Mouse (Mus musculus) left cerebral cortex, postnatal 4 days (tissue): ENCODE data around the gene Lor. TPM values are rescaled to one million over a fixed set of nuclear protein-coding genes. Genes with fewer than 3 reads are reported as not detected.
A peak's percentile ranks its signal among the peaks of the same experiment; 100 is the strongest.

ENCODE experiments used
- DNase-seq: peaks from one replicate; pipeline ENCODE4 v3.0.0-alpha.2; 2022
- intact Hi-C: fragments of 180-260 bp; cut with DNase I; formaldehyde crosslinking; loops from one replicate; pipeline ENCODE4 v1.15.1; 2025
- microRNA-seq: library from miRNA; unstranded; fragments of <30 nt; microRNA quantifications from one replicate; pipeline ENCODE4 v1.2.0, GENCODE M21; 2022
- total RNA-seq, 2 experiments: library from RNA; stranded (reverse); gene quantifications; 2 replicates each; pipeline ENCODE4 v1.2.3; 2021

Gene Lor
- 1 to 10 TPM; 6.4 to 6.5 TPM for total RNA-seq

GRCm38 (mm10) chr3:92083042-92083441, at the start of gene Lor:
Gene Lor, minus strand, starts transcription at chr3:92083142.
- intact Hi-C loops: no loop called here
- DNase-seq: no peak

GRCm38 (mm10) chr3:92123847-92124246, 40.9 kb upstream of the Lor start, which contains the start of gene Prr9:
Gene Prr9, minus strand, starts transcription at chr3:92123947.
- intact Hi-C loops: no loop called here
- DNase-seq: no peak

GRCm38 (mm10) chr3:92120902-92121301, 38.0 kb upstream of the Lor start:
- intact Hi-C loops: no loop called here
- no peak for DNase-seq

- intact Hi-C loops: no loop called here
- no peak for DNase-seq
These were observed 35.0 kb upstream of the Lor start for GRCm38 (mm10) chr3:92117930-92118329.

GRCm38 (mm10) chr3:92111526-92111925, 28.6 kb upstream of the Lor start:
- no peak for DNase-seq
- intact Hi-C loops: no loop called here

GRCm38 (mm10) chr3:92110790-92111189, 27.8 kb upstream of the Lor start:
- no peak for DNase-seq
- intact Hi-C loops: no loop called here

- no peak for DNase-seq
These were observed 23.6 kb upstream of the Lor start for GRCm38 (mm10) chr3:92106582-92106981.

GRCm38 (mm10) chr3:92081285-92081931, 1.5 kb downstream of the Lor start:
- DNase-seq: peak; percentile 19
- intact Hi-C loops: no loop called here

More at GRCm38 (mm10) chr3:92106582-92106981, 23.6 kb upstream of the Lor start:
- intact Hi-C loops: no loop called here

GRCm38 (mm10) chr3:92080462-92081284, 2.3 kb downstream of the Lor start:
- intact Hi-C loops: no loop called here
- peak; percentile 56 for DNase-seq

GRCm38 (mm10) chr3:92050382-92051054, 32.4 kb downstream of the Lor start:
- intact Hi-C loops: no loop called here
- no peak for DNase-seq

GRCm38 (mm10) chr3:92033892-92034291, 49.0 kb downstream of the Lor start:
- intact Hi-C loops: no loop called here
- DNase-seq: no peak

- intact Hi-C loops: no loop called here
- no peak for DNase-seq
These were observed 49.7 kb downstream of the Lor start for GRCm38 (mm10) chr3:92033203-92033602.

Small RNA genes within 50 kb of the gene (microRNA-seq; reads per million reads assigned to microRNA genes)
- not detected for gene Gm25145

Other genes with a start within 250 kb of the Lor start
- gene Pglyrp3, start 68.6 kb downstream of the Lor start, total RNA-seq: not detected
- not detected for gene Prr9, start 40.8 kb upstream of the Lor start, total RNA-seq
- not detected for gene Lelp1, start 59.6 kb upstream of the Lor start, total RNA-seq
- not detected for gene Sprr2a1, start 132.7 kb upstream of the Lor start, total RNA-seq
- not detected for gene Sprr2a2, start 132.8 kb upstream of the Lor start, total RNA-seq
- gene Sprr2a3, start 202.3 kb upstream of the Lor start, total RNA-seq: not detected
- gene Sprr2b, start 233.5 kb upstream of the Lor start, total RNA-seq: not detected